Mouse (Mus musculus): ENCODE measurements around the gene Gabra4. TPM values are rescaled to one million over a fixed set of nuclear protein-coding genes. Genes with fewer than 3 reads are reported as not detected.
"Not testable (repeated sequence)": the region's sequence is repeated elsewhere in the genome, so short reads cannot be mapped to it uniquely, and the experiment has no call there.

Gabra4 gene
- polyA plus RNA-seq, 1 experiment from 2014 or later = 2.9 TPM

- Histone ChIP-seq H3K4me2 (replicated peaks) (no peak overlapping the region), H3K4me3 (replicated peaks) (no peak overlapping the region), H3K9ac (no peak overlapping the region), H3K9me3 (no peaks in the 10 kb centered on the region), H3K27me3 (replicated peaks) (no peaks in the 10 kb centered on the region), H3K4me1 (replicated peaks) (no peaks in the 10 kb centered on the region), H3K27ac (no peak overlapping the region), H3K36me3 (no peaks in the 10 kb centered on the region)
- WGBS = 65% methylated on average over 4 of the region's 4 CpGs
- ATAC-seq = no peak
Observed at GRCm38 (mm10) chr5:71616734-71617133, 41.4 kb downstream of the Gabra4 start.

GRCm38 (mm10) chr5:71614311-71614710 lies 43.8 kb downstream of the Gabra4 start:
- H3K9ac ChIP-seq = no peak overlapping the region
- WGBS = 89% methylated on average over 1 of the region's 1 CpGs
- H3K4me2 ChIP-seq (replicated peaks) = no peak overlapping the region
- H3K4me3 ChIP-seq (replicated peaks) = no peak overlapping the region
- no peaks in the 10 kb centered on the region for H3K9me3 ChIP-seq
- H3K4me1 ChIP-seq (replicated peaks) = no peaks in the 10 kb centered on the region
- ATAC-seq = no peak
- no peaks in the 10 kb centered on the region for H3K36me3 ChIP-seq
- H3K27me3 ChIP-seq (replicated peaks) = no peaks in the 10 kb centered on the region
- H3K27ac ChIP-seq = no peak overlapping the region

- no peak overlapping the region for H3K4me3 ChIP-seq (replicated peaks)
- H3K27me3 ChIP-seq (replicated peaks) = no peaks in the 10 kb centered on the region
- no peaks in the 10 kb centered on the region for H3K9me3 ChIP-seq
- H3K36me3 ChIP-seq = no peaks in the 10 kb centered on the region
- H3K27ac ChIP-seq = no peak overlapping the region
- 76% methylated on average over 1 of the region's 1 CpGs for WGBS
- no peak overlapping the region for H3K4me2 ChIP-seq (replicated peaks)
- no peaks in the 10 kb centered on the region for H3K4me1 ChIP-seq (replicated peaks)
- no peak for ATAC-seq
- H3K9ac ChIP-seq = no peak overlapping the region
Observed at GRCm38 (mm10) chr5:71608735-71609134, 49.4 kb downstream of the Gabra4 start.

GRCm38 (mm10) chr5:71606907-71607306 lies 51.2 kb downstream of the Gabra4 start:
- Histone ChIP-seq H3K27ac (no peak overlapping the region), H3K9ac (no peak overlapping the region), H3K36me3 (no peaks in the 10 kb centered on the region), H3K27me3 (replicated peaks) (no peaks in the 10 kb centered on the region), H3K4me3 (replicated peaks) (no peak overlapping the region), H3K4me2 (replicated peaks) (no peak overlapping the region), H3K9me3 (no peaks in the 10 kb centered on the region), H3K4me1 (replicated peaks) (no peaks in the 10 kb centered on the region)
- no peak for ATAC-seq
- WGBS = 40% methylated on average over 4 of the region's 4 CpGs

GRCm38 (mm10) chr5:71604128-71604690 lies 53.9 kb downstream of the Gabra4 start:
- H3K4me2 ChIP-seq (replicated peaks) = no peak overlapping the region
- no peaks in the 10 kb centered on the region for H3K27me3 ChIP-seq (replicated peaks)
- no peak overlapping the region for H3K27ac ChIP-seq
- 75% methylated on average over 8 of the region's 8 CpGs for WGBS
- H3K4me3 ChIP-seq (replicated peaks) = no peak overlapping the region
- no peaks in the 10 kb centered on the region for H3K9me3 ChIP-seq
- H3K9ac ChIP-seq = no peak overlapping the region
- no peaks in the 10 kb centered on the region for H3K36me3 ChIP-seq
- no peaks in the 10 kb centered on the region for H3K4me1 ChIP-seq (replicated peaks)
- ATAC-seq = no peak

- no peaks in the 10 kb centered on the region for H3K9me3 ChIP-seq
- H3K9ac ChIP-seq = no peak overlapping the region
- WGBS = 79% methylated on average over 2 of the region's 2 CpGs
- ATAC-seq = no peak
- H3K4me2 ChIP-seq (replicated peaks) = no peak overlapping the region
- no peak overlapping the region for H3K4me3 ChIP-seq (replicated peaks)
- no peaks in the 10 kb centered on the region for H3K4me1 ChIP-seq (replicated peaks)
- no peak overlapping the region for H3K27ac ChIP-seq
- H3K27me3 ChIP-seq (replicated peaks) = no peaks in the 10 kb centered on the region
- H3K36me3 ChIP-seq = no peaks in the 10 kb centered on the region
Observed at GRCm38 (mm10) chr5:71595321-71595720, 62.8 kb downstream of the Gabra4 start.

- Histone ChIP-seq H3K9ac (no peak overlapping the region), H3K36me3 (no peaks in the 10 kb centered on the region), H3K4me1 (replicated peaks) (no peaks in the 10 kb centered on the region), H3K9me3 (no peaks in the 10 kb centered on the region), H3K27ac (no peak overlapping the region), H3K4me2 (replicated peaks) (no peak overlapping the region), H3K27me3 (replicated peaks) (no peaks in the 10 kb centered on the region), H3K4me3 (replicated peaks) (no peak overlapping the region)
- 83% methylated on average over 2 of the region's 2 CpGs for WGBS
- ATAC-seq = no peak
Observed at GRCm38 (mm10) chr5:71593745-71594255, 64.3 kb downstream of the Gabra4 start.

GRCm38 (mm10) chr5:71571646-71572237 lies 86.4 kb downstream of the Gabra4 start:
- Histone ChIP-seq H3K4me2 (replicated peaks) (no peak overlapping the region), H3K27me3 (replicated peaks) (no peaks in the 10 kb centered on the region), H3K36me3 (no peaks in the 10 kb centered on the region), H3K27ac (no peak overlapping the region), H3K4me1 (replicated peaks) (no peaks in the 10 kb centered on the region), H3K9ac (no peak overlapping the region), H3K4me3 (replicated peaks) (no peak overlapping the region), H3K9me3 (no peaks in the 10 kb centered on the region)
- WGBS = 75% methylated on average over 9 of the region's 9 CpGs
- ATAC-seq = no peak

- no peaks in the 10 kb centered on the region for H3K4me1 ChIP-seq (replicated peaks)
- WGBS = 91% methylated on average over 10 of the region's 10 CpGs
- no peak within 1 kb of the TSS for H3K9ac ChIP-seq
- no peak for ATAC-seq
- H3K9me3 ChIP-seq = no peaks in the 10 kb centered on the region
- H3K4me3 ChIP-seq (replicated peaks) = no peak within 1 kb of the TSS
- H3K27me3 ChIP-seq (replicated peaks) = no peaks in the 10 kb centered on the region
- H3K36me3 ChIP-seq = no peaks in the 10 kb centered on the region
- H3K27ac ChIP-seq = no peak within 1 kb of the TSS
- H3K4me2 ChIP-seq (replicated peaks) = no peak within 1 kb of the TSS
Observed at GRCm38 (mm10) chr5:71548079-71548478, 110.0 kb downstream of the Gabra4 start, which contains the start of gene Cox7b2. Gene Cox7b2 (minus strand): TSS chr5:71548205.

- Histone ChIP-seq H3K9me3 (no peaks in the 10 kb centered on the region), H3K4me1 (replicated peaks) (no peaks in the 10 kb centered on the region), H3K4me2 (replicated peaks) (no peak overlapping the region), H3K4me3 (replicated peaks) (no peak overlapping the region), H3K27ac (no peak overlapping the region), H3K27me3 (replicated peaks) (no peaks in the 10 kb centered on the region), H3K9ac (no peak overlapping the region), H3K36me3 (no peaks in the 10 kb centered on the region)
- no peak for ATAC-seq
Observed at GRCm38 (mm10) chr5:71545554-71545953, 112.6 kb downstream of the Gabra4 start.

GRCm38 (mm10) chr5:71525486-71525885 lies 132.6 kb downstream of the Gabra4 start:
- not testable (repeated sequence) for ATAC-seq
- 76% methylated on average over 10 of the region's 15 CpGs for WGBS

More at GRCm38 (mm10) chr5:71525486-71525885, 132.6 kb downstream of the Gabra4 start:
- not testable (repeated sequence) for H3K4me3 ChIP-seq (replicated peaks); H3K27ac ChIP-seq; H3K4me1 ChIP-seq (replicated peaks); H3K4me2 ChIP-seq (replicated peaks); H3K9ac ChIP-seq; H3K36me3 ChIP-seq; H3K9me3 ChIP-seq; H3K27me3 ChIP-seq (replicated peaks)

Measured in intestine, embryonic 15.5 days (tissue).